Mouse (Mus musculus) kidney, adult 2 months (tissue): ENCODE measurements around the gene Car4. TPM values are rescaled to one million over a fixed set of nuclear protein-coding genes. Genes with fewer than 3 reads are reported as not detected.

Source experiments
- DNase-seq: peaks from one replicate; pipeline ENCODE4 v3.0.0; 2021
- H3K27ac ChIP-seq: fragments of 200-500 bp; 2 replicates; pipeline ENCODE4 v1.5.1; 2012; ENCODE audit warnings: low read depth, low read length, control low read depth, inconsistent platforms; ENCODE audit not compliant: insufficient read depth
- H3K27me3 ChIP-seq: fragments of 200-500 bp; replicated peaks from 2 replicates; pipeline ENCODE4 v1.6.1; 2012; ENCODE audit warnings: mild to moderate bottlenecking, moderate library complexity, low read length, inconsistent platforms; ENCODE audit not compliant: control insufficient read depth, insufficient read depth
- H3K36me3 ChIP-seq: fragments of 200-500 bp; 2 replicates; pipeline ENCODE4 v1.6.1; 2012; ENCODE audit warnings: mild to moderate bottlenecking, moderate library complexity, low read length, inconsistent platforms; ENCODE audit not compliant: control insufficient read depth, insufficient read depth
- H3K4me1 ChIP-seq: fragments of 200-500 bp; 2 replicates; pipeline ENCODE4 v1.6.1; 2011; ENCODE audit warnings: low read length; ENCODE audit not compliant: control insufficient read depth, insufficient read depth
- H3K4me3 ChIP-seq: fragments of 200-500 bp; 2 replicates; pipeline ENCODE4 v1.5.1; 2011; ENCODE audit warnings: mild to moderate bottlenecking, low read depth, low read length, control low read depth; ENCODE audit not compliant: insufficient read depth
- CTCF ChIP-seq: fragments of 200-500 bp; conservative IDR thresholded peaks from 2 replicates; pipeline ENCODE4 v1.5.1; 2011; ENCODE audit warnings: low read depth, mild to moderate bottlenecking, control low read depth, low read length, moderate library complexity, mixed read lengths; ENCODE audit not compliant: insufficient read depth, insufficient read length
- POLR2A ChIP-seq: fragments of 200-500 bp; IDR thresholded peaks from one replicate; pipeline ENCODE4 v1.6.1; 2011; ENCODE audit warnings: low read depth, low read length, control low read depth
- WGBS: fragments of 180-500 bp; shearing (Covaris S2); methylation state at CpG from one replicate; pipeline ENCODE4 v1.1.7; 2018; 5-methylcytosine and 5-hydroxymethylcytosine counted together
- polyA plus RNA-seq: library from polyadenylated mRNA; depleted of rRNA; stranded (reverse); fragments of >200 nt; gene quantifications from 2 replicates; pipeline ENCODE4 v1.2.3, GENCODE M21; 2012

Gene Car4
- polyA plus RNA-seq, 1 experiment = 107 TPM

DNA sequence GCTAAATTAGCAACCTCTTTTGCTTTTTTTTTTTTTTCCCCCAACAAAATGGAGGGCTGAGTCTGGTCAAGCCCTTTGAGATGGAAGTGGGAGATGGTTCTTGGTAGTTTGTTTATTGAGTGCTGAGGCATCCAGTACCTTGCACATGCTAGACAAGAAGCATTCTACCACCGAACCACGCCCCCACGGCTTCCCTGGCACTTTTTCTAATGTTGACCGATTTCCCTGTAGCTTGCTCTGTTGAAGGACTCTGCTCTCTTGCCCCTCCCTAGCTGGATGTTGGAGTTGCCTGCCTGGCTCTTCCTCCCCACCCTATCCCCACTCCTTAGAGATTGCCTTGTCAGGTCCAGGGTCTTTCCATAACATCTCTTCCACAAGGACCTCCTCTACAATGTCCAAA lies 5.0 kb downstream of the Car4 start:
- Histone ChIP-seq H3K27ac (no peak overlapping the region), H3K4me1 (peaks cover 24% of the 10 kb centered on the region), H3K27me3 (no peaks in the 10 kb centered on the region), H3K36me3 (no peaks in the 10 kb centered on the region), H3K4me3 (no peak overlapping the region)
- TF ChIP-seq CTCF (no peak), POLR2A (no peak)
- WGBS = 69% methylated on average over 4 of the region's 4 CpGs
- DNase-seq = peak; percentile 61

DNA sequence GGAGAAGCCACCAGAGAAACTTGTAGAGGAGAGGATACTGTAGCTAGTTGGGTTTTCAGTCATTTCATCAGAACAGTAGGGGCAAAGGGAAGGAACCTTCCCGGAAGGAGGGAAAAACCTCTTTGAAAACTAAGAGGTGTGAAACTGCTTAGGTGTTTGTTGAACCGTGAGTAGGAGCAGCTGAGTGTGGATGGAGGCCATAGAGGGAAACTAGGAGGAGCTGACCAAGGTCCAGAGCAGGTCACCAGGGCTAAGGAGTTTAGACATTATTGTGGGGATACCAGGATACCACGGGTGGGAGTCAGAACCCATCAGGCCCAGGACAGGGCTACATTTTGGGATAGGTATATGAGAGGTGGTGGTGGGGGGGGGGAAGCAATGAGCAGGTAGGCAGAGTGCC lies 6.0 kb downstream of the Car4 start:
- no peak for TF ChIP-seq POLR2A
- 48% methylated on average over 3 of the region's 3 CpGs for WGBS
- no peaks in the 10 kb centered on the region for H3K27me3 ChIP-seq
- no peak overlapping the region for H3K27ac ChIP-seq
- no peak overlapping the region for H3K4me3 ChIP-seq
- peak; percentile 82 for DNase-seq
- no peaks in the 10 kb centered on the region for H3K36me3 ChIP-seq
- H3K4me1 ChIP-seq = peaks cover 26% of the 10 kb centered on the region

DNA sequence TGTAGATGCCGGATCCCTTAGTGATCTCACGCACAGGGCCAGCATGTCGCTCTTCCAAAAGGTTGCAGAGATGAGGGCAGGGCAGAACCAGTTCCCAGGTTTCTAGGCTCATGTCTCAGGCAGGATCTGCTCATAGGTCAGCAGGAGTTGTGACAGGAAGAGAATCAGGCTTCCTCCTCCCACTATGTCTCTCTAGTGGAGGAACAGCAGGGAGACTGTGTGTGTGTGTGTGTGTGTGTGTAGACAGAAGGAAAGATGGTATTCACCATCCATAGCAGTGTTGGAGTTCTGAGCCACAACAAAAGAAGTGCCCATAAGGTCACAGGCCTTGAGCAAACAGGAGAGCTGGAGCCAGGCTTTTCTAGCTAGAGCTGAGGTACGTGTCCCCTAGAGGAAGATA lies 9.1 kb downstream of the Car4 start:
- no peak for DNase-seq
- Histone ChIP-seq H3K4me3 (no peak overlapping the region), H3K27me3 (no peaks in the 10 kb centered on the region), H3K36me3 (no peaks in the 10 kb centered on the region), H3K27ac (no peak overlapping the region), H3K4me1 (peaks cover 13% of the 10 kb centered on the region)
- 76% methylated on average over 4 of the region's 4 CpGs for WGBS
- TF ChIP-seq CTCF (no peak), POLR2A (no peak)

DNA sequence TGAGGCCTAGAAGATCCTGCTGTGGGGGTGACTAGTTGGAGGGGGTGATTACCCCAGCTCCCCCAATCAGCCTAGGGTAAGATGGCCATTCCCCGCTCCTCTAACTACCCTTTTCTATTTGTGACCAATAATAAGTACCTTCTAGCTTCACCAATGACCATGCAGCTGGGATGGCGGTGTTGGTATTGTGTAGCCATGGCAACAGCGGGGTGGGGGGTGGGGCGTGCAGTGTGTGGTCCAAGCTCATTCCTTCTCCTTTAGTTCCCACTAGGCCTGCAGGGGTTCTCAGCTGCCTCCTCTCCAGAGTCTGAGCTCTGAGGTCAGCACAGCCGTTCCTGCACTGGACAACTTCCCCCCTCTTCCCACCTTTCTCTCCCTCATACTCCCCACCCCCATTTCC lies 9.5 kb downstream of the Car4 start:
- Histone ChIP-seq H3K4me1 (peaks cover 13% of the 10 kb centered on the region), H3K27me3 (no peaks in the 10 kb centered on the region), H3K36me3 (no peaks in the 10 kb centered on the region), H3K27ac (no peak overlapping the region), H3K4me3 (no peak overlapping the region)
- no peak for DNase-seq
- TF ChIP-seq POLR2A (no peak), CTCF (no peak)
- 51% methylated on average over 5 of the region's 5 CpGs for WGBS

DNA sequence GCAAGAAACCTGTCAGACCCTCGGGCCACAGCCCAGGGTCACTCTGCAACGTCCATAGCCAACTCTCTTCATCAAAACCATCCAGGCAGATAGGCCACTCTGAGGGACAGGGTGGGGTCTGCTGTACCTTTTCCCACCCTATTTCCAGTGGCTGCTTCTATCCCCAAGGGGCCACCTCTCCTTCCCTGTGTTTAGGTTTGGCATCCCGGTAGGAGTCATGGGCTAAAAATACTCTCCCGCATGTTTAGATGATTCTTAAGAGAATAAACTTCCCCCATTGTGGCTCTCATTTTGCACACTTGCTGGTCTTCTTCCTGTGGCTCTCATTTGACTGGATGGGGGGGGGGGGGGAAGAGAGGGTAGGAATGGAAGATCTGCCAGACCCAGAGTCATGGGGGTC lies 10.7 kb downstream of the Car4 start:
- no peak overlapping the region for H3K4me3 ChIP-seq
- no peak for TF ChIP-seq POLR2A
- DNase-seq = no peak
- peaks cover 10% of the 10 kb centered on the region; the same call in 1 of the 2 replicates for H3K4me1 ChIP-seq
- no peaks in the 10 kb centered on the region for H3K36me3 ChIP-seq
- H3K27me3 ChIP-seq = no peaks in the 10 kb centered on the region
- WGBS = 67% methylated on average over 4 of the region's 4 CpGs
- no peak overlapping the region for H3K27ac ChIP-seq

DNA sequence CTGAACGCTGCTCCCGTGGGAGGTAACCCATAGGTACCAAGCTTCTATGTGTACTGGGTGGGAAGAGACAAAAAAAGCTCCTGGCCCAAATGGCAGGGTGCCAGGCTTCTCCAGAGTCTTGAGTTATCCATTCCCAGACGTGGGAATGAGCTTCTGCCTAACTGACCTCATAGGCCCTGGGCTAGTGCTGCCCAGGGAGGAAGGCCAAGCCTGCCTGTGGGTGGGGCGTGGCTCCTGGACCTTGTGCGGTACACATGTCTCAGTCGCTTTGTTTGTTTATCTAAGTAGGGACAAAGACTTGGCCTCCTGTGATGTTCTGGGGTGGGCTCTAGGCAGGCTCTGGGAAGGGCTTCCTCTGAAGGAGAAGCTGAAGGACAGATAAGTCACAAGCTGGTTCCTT lies 11.2 kb downstream of the Car4 start:
- WGBS = 35% methylated on average over 6 of the region's 6 CpGs
- H3K36me3 ChIP-seq = no peaks in the 10 kb centered on the region
- DNase-seq = peak; percentile 92

DNA sequence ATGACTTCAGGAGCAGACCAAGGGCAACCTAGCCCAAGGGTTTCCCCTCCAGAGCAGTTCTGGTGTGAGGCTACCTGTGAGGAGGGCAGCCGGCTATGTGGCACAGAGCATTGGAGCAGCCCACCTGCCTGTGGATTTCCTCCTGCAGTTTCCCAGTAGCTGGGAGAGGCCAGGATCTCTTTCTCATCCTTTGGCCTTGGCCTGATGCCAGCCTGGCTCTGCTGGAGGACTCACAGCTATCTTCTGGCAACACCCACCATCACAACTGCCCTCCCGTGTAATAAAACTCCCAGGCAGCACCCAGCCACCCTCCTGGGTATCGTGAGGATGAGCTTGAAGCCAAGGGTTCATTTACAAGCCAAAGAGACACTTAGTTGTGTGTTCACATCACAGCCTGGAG lies 14.5 kb downstream of the Car4 start:
- DNase-seq = peak; percentile 68
- no peak overlapping the region for H3K4me3 ChIP-seq
- no peaks in the 10 kb centered on the region for H3K27me3 ChIP-seq
- no peak for TF ChIP-seq CTCF
- TF ChIP-seq POLR2A = no peak
- H3K27ac ChIP-seq = no peak overlapping the region
- no peaks in the 10 kb centered on the region for H3K36me3 ChIP-seq
- H3K4me1 ChIP-seq = peaks cover 6% of the 10 kb centered on the region; the same call in 1 of the 2 replicates
- WGBS = 30% methylated on average over 3 of the region's 3 CpGs

More for the DNA sequence above, 11.2 kb downstream of the Car4 start:
- no peak overlapping the region for H3K27ac ChIP-seq
- H3K4me1 ChIP-seq = peaks cover 9% of the 10 kb centered on the region; the same call in 1 of the 2 replicates
- no peak for TF ChIP-seq POLR2A
- no peak for TF ChIP-seq CTCF
- no peak overlapping the region for H3K4me3 ChIP-seq
- no peaks in the 10 kb centered on the region for H3K27me3 ChIP-seq

DNA sequence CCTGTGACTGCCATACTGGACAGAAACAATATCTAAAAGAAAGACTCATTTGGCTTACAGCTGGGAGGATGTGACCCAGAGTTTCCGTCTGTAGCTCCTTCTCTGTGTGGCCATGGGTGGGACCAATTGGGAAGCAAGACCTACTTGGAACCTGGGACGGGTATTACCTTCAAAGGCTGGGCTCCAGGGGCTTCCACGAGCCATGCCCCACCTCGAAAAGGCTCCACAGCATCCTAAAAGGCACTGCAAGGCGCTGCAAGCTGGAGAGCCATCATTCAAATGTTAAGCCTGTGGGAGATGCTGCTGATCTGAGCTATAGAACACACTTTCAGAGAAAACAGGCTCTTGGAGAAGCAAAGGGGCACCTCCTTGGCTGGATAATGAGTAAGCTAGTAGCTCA lies 16.1 kb downstream of the Car4 start:
- Histone ChIP-seq H3K27me3 (no peaks in the 10 kb centered on the region), H3K4me1 (no peaks in the 10 kb centered on the region; the same call in 1 of the 2 replicates), H3K27ac (no peak overlapping the region), H3K36me3 (no peaks in the 10 kb centered on the region), H3K4me3 (no peak overlapping the region)
- TF ChIP-seq POLR2A = no peak
- no peak for TF ChIP-seq CTCF
- DNase-seq = no peak
- 71% methylated on average over 5 of the region's 5 CpGs for WGBS
